Mouse (Mus musculus) frontal cortex, postnatal 10 days (tissue): ENCODE data around the gene Btnl2.

ENCODE experiments used
- DNase-seq, 2 experiments: peaks; one replicate each; pipeline ENCODE4 v3.0.0; 2022; ENCODE audit warnings: low spot score in 2 of 2, mixed read lengths in 1 of 2

The Btnl2 gene

DNA sequence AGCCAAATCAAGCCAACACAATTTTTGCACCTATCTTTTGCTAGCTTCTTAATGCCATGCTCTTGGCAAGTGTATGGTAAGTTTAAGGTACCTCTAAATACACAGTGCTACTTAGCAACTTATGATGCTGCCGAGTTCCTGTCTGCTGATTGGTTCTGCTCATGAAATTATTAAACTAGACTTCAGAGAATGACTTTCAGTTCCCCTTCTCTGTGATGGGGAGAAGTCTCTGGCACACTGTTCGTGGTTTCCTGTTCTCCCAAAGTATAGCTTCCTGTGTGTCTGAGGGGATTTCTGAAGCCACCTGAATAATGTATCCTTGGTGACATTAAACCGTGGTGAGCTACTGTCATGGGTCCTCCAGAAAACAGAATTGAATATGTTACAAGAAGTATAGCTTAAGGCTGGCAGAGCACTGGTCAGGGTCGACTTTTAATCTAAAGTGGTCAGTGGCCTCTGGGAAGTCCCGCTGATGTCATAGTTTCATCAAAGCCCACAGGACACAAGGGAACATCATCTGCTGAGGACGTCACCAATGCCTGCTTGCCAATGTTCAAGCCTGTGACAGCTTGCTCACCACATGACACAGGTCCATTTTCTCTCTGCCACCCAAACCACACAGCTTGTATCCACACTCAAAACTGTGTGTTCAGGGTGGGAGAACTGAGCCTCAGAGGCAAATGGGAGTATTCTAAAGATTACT lies 6.9 kb upstream of the Btnl2 start:
- DNase-seq, result peak in 1 of 2 experiments; percentile 20

DNA sequence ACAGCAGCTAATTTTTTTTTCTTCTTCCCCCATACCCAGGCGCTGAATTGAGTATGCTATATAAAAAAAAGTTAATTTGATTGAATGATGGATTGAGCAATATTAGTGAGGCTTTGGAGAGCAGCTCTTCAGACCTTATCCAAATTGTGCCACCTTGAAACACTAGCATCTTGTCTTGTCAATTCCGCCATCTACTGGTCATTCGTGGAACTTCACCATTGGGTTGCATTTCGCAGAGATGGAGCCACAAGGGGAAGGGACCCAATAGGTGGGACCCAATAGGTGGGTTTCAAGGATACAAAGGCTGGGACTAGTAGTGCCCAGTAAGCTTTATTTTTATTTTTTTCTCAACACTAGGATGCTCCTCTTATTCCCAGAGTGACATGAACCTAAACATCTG lies 5.2 kb upstream of the Btnl2 start:
- DNase-seq, result peak in 1 of 2 experiments; percentile 73

DNA sequence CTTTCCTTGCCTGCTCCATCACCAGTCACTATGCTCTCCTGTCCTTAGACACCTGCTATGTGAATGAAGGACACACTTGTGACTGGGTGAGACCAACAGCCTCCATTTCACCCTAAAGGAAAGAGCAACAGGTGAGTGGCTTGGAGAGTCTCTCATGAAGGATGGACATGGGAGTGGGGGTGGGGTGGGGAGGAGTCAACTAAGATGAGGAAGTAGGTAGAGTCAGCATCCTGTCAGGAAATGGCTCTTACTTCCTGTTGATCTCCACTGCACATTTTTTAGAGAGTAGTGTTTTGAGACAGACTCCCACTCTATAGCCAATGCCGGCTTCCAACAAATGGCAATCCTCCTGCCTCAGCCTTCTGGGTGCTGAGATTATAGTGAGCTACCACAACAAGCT lies 318 bp downstream of the Btnl2 start:
- DNase-seq, result no peak

DNA sequence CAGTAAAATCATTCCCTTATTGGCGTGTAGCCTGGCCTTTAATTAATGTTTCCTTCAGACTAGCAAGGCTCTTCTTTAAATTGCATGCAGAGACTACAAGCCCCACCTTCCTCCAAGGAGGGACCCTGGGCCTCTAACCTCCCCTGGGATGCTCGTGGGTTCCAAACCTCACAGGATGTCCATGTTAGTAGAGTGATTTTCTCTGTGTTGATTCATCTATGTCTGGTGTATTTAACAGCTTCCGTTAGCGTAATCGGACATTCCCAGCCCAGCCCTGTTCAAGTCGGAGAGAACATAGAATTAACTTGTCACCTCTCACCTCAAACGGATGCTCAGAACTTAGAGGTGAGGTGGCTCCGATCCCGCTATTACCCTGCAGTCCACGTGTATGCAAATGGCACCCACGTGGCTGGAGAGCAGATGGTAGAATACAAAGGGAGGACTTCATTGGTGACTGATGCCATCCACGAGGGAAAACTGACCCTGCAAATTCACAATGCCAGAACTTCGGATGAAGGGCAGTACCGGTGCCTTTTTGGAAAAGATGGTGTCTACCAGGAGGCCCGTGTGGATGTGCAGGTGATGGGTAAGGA lies 8.4 kb downstream of the Btnl2 start:
- no peak for DNase-seq

GRCm38 (mm10) chr17:34363676-34364310 lies 9.2 kb downstream of the Btnl2 start:
- DNase-seq, result no peak

GRCm38 (mm10) chr17:34365031-34365430 lies 10.4 kb downstream of the Btnl2 start:
- DNase-seq, result no peak

DNA sequence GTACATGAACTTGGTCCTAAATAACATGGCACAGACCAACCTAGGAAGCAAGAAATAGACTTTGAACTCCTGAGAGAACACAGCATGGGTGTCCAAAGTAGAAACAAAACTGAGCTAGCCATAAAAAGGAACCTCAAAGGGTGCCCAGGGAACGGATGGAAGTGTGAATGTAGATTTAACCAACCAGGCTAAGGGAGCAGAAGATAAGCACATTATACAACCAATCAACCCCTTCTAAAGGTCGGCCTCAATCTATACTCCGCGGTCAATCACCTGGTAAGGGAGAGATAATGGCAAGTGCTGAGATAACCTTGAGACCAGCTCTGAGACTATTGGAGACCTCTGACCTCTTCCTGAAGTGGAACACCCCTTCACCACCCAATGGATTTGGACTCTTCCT lies 15.9 kb downstream of the Btnl2 start:
- no peak for DNase-seq

GRCm38 (mm10) chr17:34373055-34373709 lies 18.6 kb downstream of the Btnl2 start:
- no peak for DNase-seq

DNA sequence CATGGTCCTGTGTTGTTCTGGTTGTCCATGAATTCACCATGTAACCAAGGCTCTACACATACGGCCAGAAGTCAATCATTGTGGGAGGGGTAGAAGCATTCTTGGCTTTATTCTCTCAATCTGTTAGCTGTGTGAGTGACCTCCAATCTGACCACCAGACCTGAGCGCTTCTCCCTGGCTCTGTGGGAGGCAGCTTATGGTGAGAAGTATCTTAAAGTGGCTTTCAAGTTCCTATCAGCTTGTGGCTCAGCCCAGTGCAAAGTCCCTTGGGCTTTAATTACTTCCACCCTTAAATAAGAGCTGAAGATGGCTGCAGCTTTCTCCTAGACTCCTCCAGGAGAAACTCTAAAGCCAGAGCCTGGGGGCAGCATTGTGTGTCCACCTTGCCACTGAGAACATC lies 22.2 kb downstream of the Btnl2 start, which contains the start of gene Btnl1:
Btnl1 (plus strand) TSS at position 286 of the 400 bp plus-strand sequence.
- DNase-seq, result no peak

DNA sequence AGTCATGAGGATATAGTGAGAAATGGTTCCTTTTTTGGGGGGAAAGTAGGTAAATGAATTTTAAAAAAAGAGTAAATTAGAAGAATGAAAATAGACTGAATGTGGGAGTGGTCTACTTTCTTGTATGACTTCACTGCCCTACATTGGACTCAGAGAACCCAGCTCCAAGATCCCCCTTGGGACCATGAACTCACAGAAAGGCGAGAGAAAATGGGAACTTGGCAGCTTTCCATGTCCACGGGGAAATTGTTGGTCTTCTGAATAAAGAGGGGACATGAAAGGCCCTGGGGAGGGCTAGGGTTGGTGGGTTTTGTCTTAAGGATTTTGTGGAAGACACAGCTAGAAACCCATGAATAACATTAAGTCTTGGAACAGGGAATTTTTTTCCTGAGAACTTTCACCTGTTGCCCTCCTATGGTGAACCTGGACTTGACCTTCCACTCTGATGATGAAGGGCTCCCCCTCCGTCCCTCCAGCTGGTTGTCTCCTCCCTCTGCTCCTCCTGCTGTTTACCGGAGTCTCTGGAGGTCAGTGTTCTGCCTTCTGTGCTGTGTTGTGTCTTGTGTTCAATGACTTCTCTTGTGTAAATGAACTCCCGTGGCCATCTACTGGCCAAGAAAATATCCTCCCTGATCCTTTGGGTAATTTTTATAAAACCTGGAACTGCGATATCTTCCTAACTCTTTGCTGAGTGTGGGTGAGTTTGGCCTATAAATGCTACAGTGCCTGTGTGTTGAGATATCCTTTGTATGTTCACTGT lies 23.0 kb downstream of the Btnl2 start:
- DNase-seq, result no peak

GRCm38 (mm10) chr17:34378716-34379115 lies 24.1 kb downstream of the Btnl2 start:
- no peak for DNase-seq

GRCm38 (mm10) chr17:34379451-34379850 lies 24.8 kb downstream of the Btnl2 start:
- no peak for DNase-seq

DNA sequence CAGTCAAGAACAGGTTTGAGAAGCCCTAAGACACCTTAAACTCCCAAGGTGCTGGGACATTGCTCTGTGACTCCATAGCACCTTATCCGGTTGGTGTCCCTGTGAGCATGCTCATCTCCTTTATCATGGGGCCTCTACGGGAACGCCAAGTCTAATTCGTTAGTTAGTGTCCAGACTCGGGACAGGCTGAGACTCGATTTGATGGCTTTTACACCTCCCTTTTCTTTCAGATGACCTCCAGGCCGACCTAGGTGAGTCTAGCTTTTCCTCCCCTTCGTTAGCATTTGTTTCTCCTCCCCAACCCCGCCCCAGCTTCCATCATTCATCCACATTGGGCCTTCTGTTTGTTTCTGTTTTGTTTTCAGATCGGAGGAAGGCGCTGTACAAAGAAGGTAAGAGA lies 27.3 kb downstream of the Btnl2 start:
- DNase-seq, result no peak

- DNase-seq, result no peak
These were observed 28.6 kb downstream of the Btnl2 start for GRCm38 (mm10) chr17:34383212-34383611.

DNA sequence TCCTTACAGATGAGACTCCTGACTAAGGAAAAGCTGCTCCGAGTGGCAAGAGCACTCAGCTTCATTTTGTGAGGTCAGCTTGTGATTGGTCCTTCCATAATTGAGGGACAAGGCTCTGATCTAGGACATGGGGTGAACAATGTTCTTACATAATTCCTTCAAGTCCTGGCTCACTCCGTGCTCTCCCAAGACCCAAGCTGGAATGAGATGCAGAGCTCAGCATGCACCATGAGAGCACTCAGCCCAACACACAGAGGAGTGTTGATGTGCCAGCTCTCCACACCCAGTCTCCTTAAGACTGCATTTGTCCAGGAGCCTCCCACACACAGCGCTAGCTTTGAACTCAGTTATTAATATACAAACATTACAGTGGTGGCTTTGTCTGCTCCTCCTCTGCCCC lies 30.1 kb downstream of the Btnl2 start:
- no peak for DNase-seq

GRCm38 (mm10) chr17:34386656-34387055 lies 32.0 kb downstream of the Btnl2 start:
- DNase-seq, result no peak

GRCm38 (mm10) chr17:34388513-34388912 lies 33.9 kb downstream of the Btnl2 start:
- DNase-seq, result no peak

- DNase-seq, result no peak
These were observed 36.9 kb downstream of the Btnl2 start for GRCm38 (mm10) chr17:34391507-34391906.

DNA sequence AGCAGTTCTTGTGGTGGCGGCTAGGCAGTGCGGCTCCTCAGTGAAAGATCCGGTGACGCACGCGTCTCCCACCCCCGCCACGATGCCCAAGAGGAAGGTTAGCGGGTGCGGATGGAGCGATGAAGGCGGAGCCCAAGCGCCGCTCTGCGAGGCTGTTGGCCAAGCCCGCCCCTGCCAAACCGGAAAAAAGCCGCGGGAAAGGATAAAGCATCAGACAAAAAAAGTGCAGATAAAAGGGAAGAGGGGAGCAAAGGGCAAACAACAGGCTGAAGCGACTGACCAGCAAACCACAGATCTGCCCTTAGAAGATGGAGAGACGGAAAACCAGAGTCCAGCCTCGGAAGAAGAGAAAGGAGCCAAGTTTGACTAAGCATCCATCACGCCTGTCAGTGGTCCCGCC lies 37.7 kb downstream of the Btnl2 start:
- DNase-seq, result peak in 1 of 2 experiments; percentile 9

- DNase-seq, result no peak
These were observed 42.7 kb downstream of the Btnl2 start for GRCm38 (mm10) chr17:34397357-34397756.

GRCm38 (mm10) chr17:34398058-34398710 lies 43.6 kb downstream of the Btnl2 start:
- DNase-seq, result peak; percentile 53 to 55
